Mouse (Mus musculus): ENCODE data around the gene Rpl18.

Rpl18 gene

GRCm38 (mm10) chr7:45715090-45715708 lies at the start of gene Rpl18:
TSS of gene Rpl18 (plus strand) at chr7:45715457.
- peak; percentile 92 for DNase-seq (ENCODE audit: low read depth)

- DNase-seq (ENCODE audit: low read depth) = no peak
Measured at GRCm38 (mm10) chr7:45666161-45666560, 49.1 kb upstream of the Rpl18 start, which contains the start of gene Fut2. TSS of gene Fut2 (minus strand) at chr7:45666394.

DNA sequence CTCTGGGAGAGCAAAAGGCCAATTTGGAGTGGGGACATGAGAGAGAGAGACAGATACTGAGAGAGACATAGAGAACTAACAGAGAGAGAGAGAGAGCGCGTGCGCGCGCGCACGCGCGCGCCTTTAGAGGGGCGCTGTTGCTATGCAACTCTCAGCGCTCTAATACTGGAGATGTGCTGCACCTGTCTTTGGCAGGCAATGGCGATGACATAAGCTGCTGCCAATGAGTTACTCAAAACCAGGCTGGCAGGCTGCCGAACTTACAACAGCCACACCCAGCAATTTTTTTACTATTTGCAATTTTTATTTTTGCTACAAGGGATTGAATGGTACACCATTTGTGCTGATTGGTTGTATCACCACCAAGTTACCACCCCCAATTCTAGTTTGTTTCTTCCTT lies 47.5 kb upstream of the Rpl18 start:
- DNase-seq (ENCODE audit: low read depth) = no peak

DNA sequence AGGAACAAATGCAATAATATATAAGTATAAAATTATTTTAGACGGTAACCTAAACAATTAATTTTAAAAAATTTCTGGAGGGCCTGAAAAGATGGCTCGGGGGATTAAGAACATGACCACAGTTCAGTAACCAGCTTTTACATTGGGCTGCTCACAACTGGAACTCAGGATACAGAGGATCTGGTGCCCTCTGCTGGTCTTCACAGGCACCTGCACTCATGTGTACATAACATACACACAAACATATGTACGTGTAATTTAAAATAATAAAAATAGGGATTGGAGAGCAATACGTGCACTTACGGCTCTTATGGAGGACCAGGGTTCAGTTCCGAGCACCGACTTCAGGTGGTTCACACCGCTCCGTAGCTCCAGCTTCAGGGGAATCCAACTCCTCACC lies 46.3 kb upstream of the Rpl18 start:
- no peak for DNase-seq (ENCODE audit: low read depth)

DNA sequence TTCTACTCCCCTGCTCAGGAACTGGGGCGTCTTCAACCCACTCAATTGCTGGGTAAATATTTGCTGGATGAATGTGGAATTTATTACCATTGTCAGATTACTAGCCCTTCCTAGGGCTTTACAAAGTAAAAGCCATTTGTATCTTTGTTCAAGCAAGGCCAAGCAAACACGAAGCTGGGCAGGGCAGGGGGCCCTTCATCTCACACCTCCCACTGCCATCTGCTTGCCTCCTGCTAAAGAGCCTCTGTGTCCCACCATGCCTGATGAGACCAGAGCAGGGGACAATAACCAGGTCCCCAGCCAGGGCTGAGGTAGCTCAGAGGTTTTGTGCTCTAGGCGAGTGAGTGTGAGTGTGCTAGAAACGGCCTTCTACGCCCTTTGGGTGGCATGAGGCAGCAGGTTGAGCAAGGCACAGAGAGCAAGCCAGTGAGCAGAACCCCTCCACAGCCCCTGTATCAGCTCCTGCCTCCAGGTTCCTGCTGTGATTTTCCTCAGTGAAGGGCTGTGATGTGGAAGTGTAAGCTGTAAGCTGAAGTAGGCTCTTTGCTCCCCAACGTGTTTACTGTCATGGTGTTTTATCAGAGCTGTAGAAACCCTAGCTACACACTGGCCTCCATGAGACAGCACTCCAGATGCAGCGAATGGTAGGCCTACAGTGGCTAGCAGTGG lies 37.5 kb upstream of the Rpl18 start:
- DNase-seq (ENCODE audit: low read depth) = no peak

DNA sequence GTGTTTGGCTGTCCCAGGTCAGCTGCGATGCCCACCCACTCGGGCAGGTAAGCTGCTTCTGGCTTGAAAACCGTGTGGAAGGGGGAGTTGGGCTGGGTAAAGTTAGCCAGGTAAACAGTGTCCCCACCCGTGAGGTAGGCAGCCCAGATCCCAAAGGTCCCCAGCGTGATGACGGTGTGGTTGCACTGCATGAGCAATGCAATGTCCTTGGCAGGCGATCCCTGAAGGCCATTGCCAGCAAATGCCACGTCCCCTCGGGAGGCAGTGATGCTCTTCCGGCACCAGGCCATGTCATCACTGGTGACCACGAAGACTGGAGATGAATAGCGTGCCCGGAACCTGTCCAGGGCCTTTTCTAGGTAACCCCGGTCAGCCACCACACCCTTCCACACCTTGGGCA lies 36.7 kb upstream of the Rpl18 start:
- DNase-seq (ENCODE audit: low read depth) = no peak

GRCm38 (mm10) chr7:45679966-45680621 lies 35.2 kb upstream of the Rpl18 start:
- DNase-seq (ENCODE audit: low read depth) = no peak

GRCm38 (mm10) chr7:45681046-45681736 lies 34.1 kb upstream of the Rpl18 start:
- no peak for DNase-seq (ENCODE audit: low read depth)

DNA sequence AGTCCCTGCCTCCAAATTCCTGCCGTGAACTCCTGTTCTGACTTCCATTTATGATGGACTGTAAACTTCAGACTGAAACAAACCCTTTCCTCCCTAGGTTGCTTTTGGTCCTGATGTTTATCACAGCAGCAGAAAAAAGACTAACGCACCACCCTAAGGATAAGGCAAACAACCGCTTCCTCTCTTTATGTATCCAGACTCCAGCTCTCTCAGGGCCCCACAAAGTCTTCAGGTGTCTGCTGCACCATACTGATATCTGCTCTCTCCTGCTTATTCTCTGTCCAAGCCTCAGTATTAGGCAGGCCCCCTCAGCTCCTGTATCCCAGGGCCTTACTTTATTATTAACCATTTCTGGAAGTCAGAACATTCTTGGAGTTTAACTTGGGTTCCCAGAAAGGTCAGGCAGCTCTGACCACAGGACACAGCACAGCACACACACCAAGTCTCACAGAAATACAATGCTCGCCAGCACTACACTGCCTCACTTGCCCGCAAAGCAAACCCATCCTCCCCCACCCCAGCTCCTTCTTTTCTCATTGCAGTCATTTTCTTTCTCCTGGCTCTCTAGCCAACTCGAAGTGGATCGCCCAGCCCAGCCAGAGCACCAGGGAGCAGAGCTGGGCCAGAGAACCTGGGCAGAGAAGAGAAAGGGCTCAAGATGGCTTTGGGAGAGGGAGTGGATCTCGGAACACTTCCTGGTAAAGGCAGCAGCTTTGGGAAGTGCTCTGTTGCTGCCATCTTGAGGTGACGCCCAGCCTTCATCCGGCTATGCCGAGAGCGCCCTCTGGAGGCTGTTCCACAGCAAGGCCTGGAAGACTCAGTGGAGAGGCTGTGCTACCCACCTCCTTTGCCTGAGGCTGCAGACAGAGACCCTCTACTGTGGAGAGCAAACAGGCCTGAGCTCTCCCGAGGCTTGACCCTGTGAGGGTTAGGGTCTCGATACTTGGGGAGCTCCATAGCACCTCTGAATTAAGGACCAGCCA lies 32.8 kb upstream of the Rpl18 start:
- peak; percentile 87 for DNase-seq (ENCODE audit: low read depth)

DNA sequence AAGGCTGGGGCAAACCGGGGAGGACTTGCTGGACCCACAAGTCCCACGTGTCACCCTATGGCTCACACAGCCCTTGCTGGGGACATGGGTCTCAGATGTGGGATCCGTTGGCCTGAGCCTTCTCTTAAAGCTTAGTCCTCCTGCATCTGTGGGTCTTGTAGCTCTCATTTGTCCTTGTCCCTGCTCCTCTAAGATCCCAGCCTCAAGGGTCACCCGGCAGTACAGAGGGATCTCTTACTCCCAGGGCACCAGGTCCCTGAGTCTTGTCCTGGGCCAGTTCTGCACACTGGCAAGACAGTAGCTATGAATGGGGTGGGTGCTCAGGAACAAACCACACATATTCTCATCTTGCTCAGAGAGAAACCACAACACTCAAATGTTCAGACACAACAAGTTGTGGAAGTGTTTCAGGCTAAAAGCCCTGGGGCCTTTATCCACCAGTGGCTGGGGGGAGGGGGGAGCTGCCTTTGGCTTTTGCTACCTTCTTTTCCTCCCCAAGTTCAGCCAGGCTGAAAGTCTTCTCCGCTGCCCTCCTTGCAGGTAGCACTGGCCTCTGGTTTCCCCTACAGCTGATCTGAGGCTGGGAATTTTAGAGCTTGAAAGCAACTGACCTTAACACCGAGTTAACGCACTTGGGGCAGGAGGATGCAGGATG lies 31.7 kb upstream of the Rpl18 start, which contains the start of gene Ntn5:
Gene Ntn5, plus strand, starts transcription at position 627 of the 655 bp plus-strand sequence.
- no peak for DNase-seq (ENCODE audit: low read depth)

GRCm38 (mm10) chr7:45685811-45686210 lies 29.4 kb upstream of the Rpl18 start:
- no peak for DNase-seq (ENCODE audit: low read depth)

DNA sequence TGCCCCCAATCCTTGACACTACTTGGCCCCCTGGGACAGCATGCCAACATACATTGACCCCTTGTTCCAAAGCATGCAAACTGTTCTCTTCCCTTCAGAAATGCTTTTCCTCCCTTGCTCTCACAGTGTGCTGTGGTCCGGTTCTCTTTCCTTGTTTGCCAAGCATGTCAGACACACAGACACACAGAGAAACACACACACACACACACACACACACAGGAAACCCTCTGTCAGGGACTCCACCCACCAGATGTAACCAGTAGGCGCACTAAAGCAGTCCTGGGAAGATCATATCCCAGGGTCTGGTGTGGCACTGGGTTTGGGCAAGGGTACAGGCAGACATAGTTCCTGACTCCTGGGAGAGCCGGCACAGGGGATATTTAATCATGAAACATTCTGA lies 28.4 kb upstream of the Rpl18 start:
- no peak for DNase-seq (ENCODE audit: low read depth)

DNA sequence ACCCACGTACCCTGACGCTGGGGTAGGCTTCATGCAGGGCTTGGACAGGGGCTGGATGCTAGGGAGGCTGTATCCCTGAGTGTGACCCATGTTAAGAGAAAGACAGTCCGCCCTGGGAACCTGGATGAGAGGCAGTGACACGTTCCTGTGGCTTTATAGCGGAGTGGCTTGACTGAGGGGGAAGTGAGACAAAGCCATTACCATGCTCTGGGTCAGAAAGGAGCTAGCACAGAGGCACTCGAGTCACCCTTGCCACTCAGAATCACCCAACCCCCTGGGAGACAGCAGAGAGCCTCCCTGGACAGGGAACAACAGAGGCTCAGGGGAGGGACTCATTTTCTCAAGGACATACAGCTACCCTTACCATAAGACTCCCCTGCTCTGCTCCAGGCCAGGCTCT lies 26.2 kb upstream of the Rpl18 start:
- DNase-seq (ENCODE audit: low read depth) = no peak

GRCm38 (mm10) chr7:45689800-45690199 lies 25.5 kb upstream of the Rpl18 start:
- no peak for DNase-seq (ENCODE audit: low read depth)

DNA sequence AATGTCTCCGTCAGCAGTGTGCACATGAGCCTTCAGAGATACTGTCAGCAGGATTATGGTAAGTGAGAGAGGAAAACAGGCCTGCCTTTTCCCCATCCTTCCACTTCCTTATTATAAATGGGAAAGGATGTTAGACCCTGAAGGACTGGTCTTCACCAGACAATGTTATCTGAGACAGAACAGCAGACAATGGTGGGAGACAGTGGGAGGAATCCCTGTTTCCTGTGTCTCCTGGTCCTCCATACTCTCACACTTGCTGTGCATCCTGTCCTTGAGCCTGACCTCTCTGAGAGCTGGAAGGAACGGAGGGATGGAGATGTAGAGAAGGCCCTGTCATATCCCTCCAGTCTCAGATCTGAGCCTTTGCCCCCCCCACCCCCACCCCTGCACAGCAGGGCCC lies 22.9 kb upstream of the Rpl18 start:
- DNase-seq (ENCODE audit: low read depth) = no peak

- no peak for DNase-seq (ENCODE audit: low read depth)
Measured at GRCm38 (mm10) chr7:45693921-45694591, 21.2 kb upstream of the Rpl18 start, which contains the start of gene Sec1. TSS of gene Sec1 (minus strand) at chr7:45694402.

DNA sequence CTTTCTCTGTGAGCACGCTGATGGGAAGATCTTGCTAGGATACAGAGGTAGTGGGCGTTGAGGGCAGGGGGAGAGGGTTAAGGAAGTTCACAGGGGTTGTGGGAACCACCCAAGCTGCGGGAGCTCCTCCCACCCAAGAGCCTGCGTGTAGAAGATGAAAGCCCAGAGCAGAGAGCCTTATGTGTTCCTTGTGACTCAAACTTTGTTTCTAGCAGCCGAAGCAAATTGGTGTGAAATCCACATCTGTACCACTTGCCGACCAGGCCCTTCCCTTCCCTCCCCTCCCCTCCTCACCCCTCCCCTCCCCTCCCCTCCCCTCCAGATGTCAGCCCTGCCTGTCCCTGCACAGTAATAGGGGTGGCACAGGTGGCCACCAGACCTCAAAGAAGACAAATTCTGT lies 20.2 kb upstream of the Rpl18 start:
- no peak for DNase-seq (ENCODE audit: low read depth)

DNA sequence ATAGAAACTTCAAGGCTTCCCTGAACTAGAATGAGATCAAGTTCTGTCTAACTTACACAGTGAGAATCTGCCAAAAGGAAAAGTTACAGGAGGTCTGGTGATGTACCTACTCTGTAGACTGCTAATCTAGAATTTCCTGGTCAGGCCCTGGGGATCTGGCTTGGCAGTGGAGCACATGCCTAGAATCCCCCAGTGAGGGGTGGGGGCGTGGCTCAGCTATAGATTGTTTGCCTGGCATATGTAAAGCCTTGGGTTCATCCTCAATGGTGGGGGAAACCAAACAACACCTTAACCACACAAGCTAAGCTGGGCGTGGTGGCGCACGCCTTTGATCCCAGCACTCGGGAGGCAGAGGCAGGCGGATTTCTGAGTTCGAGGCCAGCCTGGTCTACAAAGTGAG lies 17.4 kb upstream of the Rpl18 start:
- no peak for DNase-seq (ENCODE audit: low read depth)

GRCm38 (mm10) chr7:45699523-45700141 lies 15.6 kb upstream of the Rpl18 start, which contains the start of gene Car11:
TSS of gene Car11 (plus strand) at chr7:45699843.
- DNase-seq (ENCODE audit: low read depth) = no peak

Measured in c-Kit-positive CD71-negative TER-119-negative erythroid progenitor cells, embryonic 14.5 days (primary cell).